Mouse (Mus musculus): ENCODE data around the gene Hexdc.

Hexdc gene

GRCm38 (mm10) chr11:121228129-121229017 lies 24.1 kb downstream of the Hexdc start:
- DNase-seq (ENCODE audit: low read depth, low spot score), result no peak

- DNase-seq (ENCODE audit: low read depth, low spot score), result no peak
Measured at GRCm38 (mm10) chr11:121229018-121229439, 24.8 kb downstream of the Hexdc start, which contains the start of gene Cybc1. Gene Cybc1, minus strand, starts transcription at chr11:121229322.

- no peak for DNase-seq (ENCODE audit: low read depth, low spot score)
Measured at GRCm38 (mm10) chr11:121231191-121231590, 27.0 kb downstream of the Hexdc start.

GRCm38 (mm10) chr11:121231628-121232291 lies 27.5 kb downstream of the Hexdc start:
- peak; percentile 20 for DNase-seq (ENCODE audit: low read depth, low spot score)

GRCm38 (mm10) chr11:121232706-121233105 lies 28.5 kb downstream of the Hexdc start:
- no peak for DNase-seq (ENCODE audit: low read depth, low spot score)

GRCm38 (mm10) chr11:121235475-121236238 lies 31.4 kb downstream of the Hexdc start:
- no peak for DNase-seq (ENCODE audit: low read depth, low spot score)

GRCm38 (mm10) chr11:121236564-121237344 lies 32.5 kb downstream of the Hexdc start, which contains the start of gene Narf:
Gene Narf, plus strand, starts transcription at chr11:121237253.
- DNase-seq (ENCODE audit: low read depth, low spot score), result peak; percentile 98

- no peak for DNase-seq (ENCODE audit: low read depth, low spot score)
Measured at GRCm38 (mm10) chr11:121237345-121238128, 33.3 kb downstream of the Hexdc start.

GRCm38 (mm10) chr11:121239669-121240068 lies 35.4 kb downstream of the Hexdc start:
- no peak for DNase-seq (ENCODE audit: low read depth, low spot score)

GRCm38 (mm10) chr11:121250196-121250595 lies 46.0 kb downstream of the Hexdc start:
- no peak for DNase-seq (ENCODE audit: low read depth, low spot score)

GRCm38 (mm10) chr11:121259160-121260100 lies 55.2 kb downstream of the Hexdc start, which contains the start of gene Foxk2:
Gene Foxk2, plus strand, starts transcription at chr11:121259990.
- DNase-seq (ENCODE audit: low read depth, low spot score), result peak; percentile 84

- DNase-seq (ENCODE audit: low read depth, low spot score), result no peak
Measured at GRCm38 (mm10) chr11:121260211-121260906, 56.1 kb downstream of the Hexdc start.

GRCm38 (mm10) chr11:121261074-121261473 lies 56.8 kb downstream of the Hexdc start:
- no peak for DNase-seq (ENCODE audit: low read depth, low spot score)

All from retina, adult 2 months (tissue).